ENCODE assay signal across 24 mouse cellular contexts in genomic region chr5:115714761-115715160, GRCm38 (mm10).
"Had no signal": no experiment of that assay in that cellular context is flagged by ENCODE, and none has a peak within 500 bp of the region (broad histone marks: within the 10 kb centered on the region; RNA-seq: fewer than 3 reads in every experiment).

No protein-coding gene starts in this region.

- H3K27me3 ChIP-seq: heart, embryonic 15.5 days; hindbrain, embryonic 13.5 days; hindbrain, embryonic 15.5 days; intestine, embryonic 15.5 days; limb, embryonic 12.5 days; liver, embryonic 13.5 days; liver, embryonic 15.5 days had no signal

- H3K4me1 ChIP-seq: heart, embryonic 13.5 days; heart, embryonic 15.5 days; intestine, embryonic 15.5 days; kidney, embryonic 15.5 days; limb, embryonic 10.5 days; limb, embryonic 12.5 days; liver, embryonic 13.5 days; liver, embryonic 15.5 days had no signal

- ATAC-seq: hindbrain, postnatal 0 days; inflammation-experienced regulatory T-cells, adult 6 months; intestine, embryonic 15.5 days; intestine, postnatal 0 days; liver, postnatal 0 days had no signal

- H3K4me3 ChIP-seq: heart, embryonic 13.5 days; heart, embryonic 15.5 days; hindbrain, embryonic 13.5 days; hindbrain, embryonic 15.5 days; intestine, embryonic 15.5 days; kidney, embryonic 15.5 days; layer of hippocampus, adult 2 months; left cerebral cortex, adult 2 months; limb, embryonic 10.5 days; limb, embryonic 12.5 days; liver, embryonic 13.5 days; liver, embryonic 15.5 days had no signal

- H3K27ac ChIP-seq: heart, embryonic 13.5 days; heart, embryonic 15.5 days; hindbrain, embryonic 13.5 days; hindbrain, embryonic 15.5 days; hindbrain, postnatal 0 days; intestine, embryonic 15.5 days; kidney, embryonic 15.5 days; layer of hippocampus, adult 2 months; left cerebral cortex, adult 2 months; limb, embryonic 10.5 days; limb, embryonic 12.5 days; liver, embryonic 13.5 days; liver, embryonic 15.5 days had no signal

- H3K36me3 ChIP-seq: heart, embryonic 13.5 days; heart, embryonic 15.5 days; hindbrain, embryonic 13.5 days; hindbrain, embryonic 15.5 days; intestine, embryonic 15.5 days; kidney, embryonic 15.5 days; limb, embryonic 10.5 days; limb, embryonic 12.5 days; liver, embryonic 13.5 days; liver, embryonic 15.5 days had no signal

- DNase-seq: gastrocnemius, postnatal 14 days; gastrocnemius, postnatal 36 days; heart, adult 18-20 months; heart, postnatal 14 days; heart, postnatal 36 days; kidney, postnatal 10 days; kidney, postnatal 4 days; liver; liver, embryonic 13.5 days; liver, postnatal 0 days had no signal
